Mouse (Mus musculus) frontal cortex, adult 2 months (tissue): ENCODE measurements around the gene Itga9. TPM values are rescaled to one million over a fixed set of nuclear protein-coding genes. Genes with fewer than 3 reads are reported as not detected.

ENCODE experiments used
- DNase-seq, 2 experiments: peaks; one replicate each; pipeline ENCODE4 v3.0.0; 2022; ENCODE audit warnings: low spot score in 1 of 2; ENCODE audit errors: extremely low spot score in 1 of 2
- polyA plus RNA-seq: library from polyadenylated mRNA; depleted of rRNA; stranded (reverse); fragments of >200 nt; gene quantifications from 2 replicates; pipeline ENCODE4 v1.2.3, GENCODE M21; 2012

Gene Itga9
- polyA plus RNA-seq, 1 experiment, result 2.5 TPM

DNA sequence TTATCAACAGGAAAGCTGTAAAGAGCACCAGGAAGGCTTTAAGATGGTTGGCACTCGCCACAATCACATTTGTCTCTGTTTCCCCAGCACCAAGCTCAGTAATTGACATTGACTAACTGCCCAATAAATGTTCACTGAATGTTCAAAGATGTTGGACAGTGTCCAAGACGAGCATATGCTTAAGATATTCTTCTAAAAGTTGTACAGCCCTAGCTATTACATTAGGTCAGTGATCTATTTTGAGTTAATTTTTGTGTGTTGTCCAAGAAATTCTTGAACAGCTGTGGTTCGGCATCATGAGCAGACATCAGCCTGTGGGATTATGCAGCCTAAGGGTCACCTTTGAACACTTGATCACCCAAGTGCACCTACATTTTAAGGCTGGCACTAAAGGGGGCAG is 110.9 kb downstream of the Itga9 start:
- no peak for DNase-seq

DNA sequence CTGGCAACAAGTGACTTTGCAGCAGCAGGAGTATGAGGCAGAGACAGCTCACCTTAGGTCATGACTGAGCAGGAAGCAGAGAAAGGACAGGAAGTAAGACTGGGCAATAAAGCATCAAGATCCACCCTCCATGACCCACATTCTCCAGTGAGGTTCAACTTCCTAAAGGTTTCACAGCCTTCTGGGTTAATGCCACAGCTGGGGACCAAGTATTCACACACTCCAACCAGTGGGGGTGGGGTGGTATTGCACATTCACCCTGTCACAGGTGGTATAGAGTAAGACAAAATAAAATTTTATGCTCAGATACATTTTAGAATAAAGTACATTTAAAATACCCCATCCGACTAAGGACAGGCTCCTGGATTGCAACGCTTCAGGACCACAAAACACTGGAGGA is 112.0 kb downstream of the Itga9 start:
- no peak for DNase-seq

DNA sequence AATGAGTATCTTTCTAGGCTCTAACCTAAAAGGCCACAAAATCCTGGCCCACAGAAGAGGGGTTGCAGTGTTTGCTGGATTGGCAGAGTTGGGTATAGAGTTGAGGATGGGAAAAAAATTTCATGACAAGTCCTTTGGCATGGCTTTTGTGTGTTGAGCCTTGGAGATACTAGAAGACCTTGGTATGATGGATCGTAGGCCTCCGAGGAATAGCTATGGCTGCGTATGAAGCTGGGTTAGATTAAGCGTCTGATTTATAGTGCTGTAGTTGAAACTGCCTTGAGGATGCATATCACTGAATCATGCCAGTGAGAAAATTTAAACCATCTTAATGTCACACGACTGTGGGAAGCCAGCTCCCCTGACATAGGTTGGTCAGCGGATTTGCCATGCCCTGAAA is 114.6 kb downstream of the Itga9 start:
- DNase-seq, result no peak

DNA sequence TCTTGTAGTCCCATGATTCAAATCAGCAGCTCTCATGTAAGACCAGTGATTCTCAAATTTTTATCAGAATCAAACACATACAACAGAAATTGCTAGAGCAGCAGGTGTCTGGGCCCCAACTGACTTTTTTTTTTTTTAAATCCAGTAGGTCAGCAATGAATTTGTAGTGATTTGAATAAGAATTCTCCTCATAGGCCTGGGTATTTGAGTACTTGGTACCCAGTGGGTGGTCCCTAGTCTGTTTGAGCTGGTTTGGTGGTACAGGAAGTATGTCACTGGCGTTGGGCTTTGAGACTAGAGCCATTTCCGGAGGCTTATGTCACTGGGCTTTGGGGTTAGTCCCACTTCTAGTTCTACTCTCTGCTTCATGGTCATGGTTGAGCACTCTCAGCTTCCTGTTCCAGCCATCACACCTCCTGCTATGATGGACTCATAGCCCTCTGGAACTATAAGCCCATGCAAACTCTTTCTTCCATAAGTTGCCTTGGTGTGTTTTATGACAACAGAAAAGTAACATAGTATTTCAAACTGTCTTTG is 116.4 kb downstream of the Itga9 start:
- DNase-seq, result no peak

DNA sequence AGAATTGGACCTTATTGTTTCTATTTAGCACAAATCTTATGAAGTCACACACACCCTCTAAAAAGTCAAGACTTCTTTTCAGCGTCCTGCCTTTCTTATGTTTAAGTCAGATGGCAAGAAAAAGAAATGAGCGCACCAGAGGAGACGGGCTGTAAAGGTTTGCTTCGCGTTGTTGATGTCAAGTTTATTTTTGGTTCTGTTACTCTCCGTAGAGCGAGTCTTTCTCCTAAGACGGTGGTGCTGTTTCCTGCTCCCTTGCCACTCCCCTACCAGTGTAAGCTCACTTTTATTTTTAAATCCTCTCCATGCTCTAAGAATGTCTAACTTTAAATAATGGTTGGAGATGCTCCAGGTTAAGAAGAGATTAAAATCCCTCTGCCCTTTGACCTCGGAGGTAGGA is 118.6 kb downstream of the Itga9 start:
- DNase-seq, result no peak

DNA sequence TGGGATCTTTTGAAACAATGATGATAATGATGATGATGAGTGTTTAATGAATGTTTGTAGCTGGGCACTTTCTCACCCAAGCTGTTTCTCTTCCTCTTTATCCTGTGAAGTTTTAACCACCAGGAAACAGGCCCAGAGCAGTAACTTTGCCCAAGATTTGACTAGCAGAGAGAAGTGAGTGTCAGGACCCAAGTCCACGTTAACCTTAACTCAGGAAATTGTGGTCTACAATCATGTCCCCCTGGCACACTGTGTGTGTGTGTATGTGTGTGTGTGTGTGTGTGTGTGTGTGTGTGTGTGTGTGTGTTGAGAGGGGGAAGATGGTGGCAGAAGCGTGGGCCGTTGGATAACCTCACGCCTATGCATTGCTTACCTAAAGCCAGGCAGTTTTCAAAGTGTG is 120.1 kb downstream of the Itga9 start:
- DNase-seq, result no peak

DNA sequence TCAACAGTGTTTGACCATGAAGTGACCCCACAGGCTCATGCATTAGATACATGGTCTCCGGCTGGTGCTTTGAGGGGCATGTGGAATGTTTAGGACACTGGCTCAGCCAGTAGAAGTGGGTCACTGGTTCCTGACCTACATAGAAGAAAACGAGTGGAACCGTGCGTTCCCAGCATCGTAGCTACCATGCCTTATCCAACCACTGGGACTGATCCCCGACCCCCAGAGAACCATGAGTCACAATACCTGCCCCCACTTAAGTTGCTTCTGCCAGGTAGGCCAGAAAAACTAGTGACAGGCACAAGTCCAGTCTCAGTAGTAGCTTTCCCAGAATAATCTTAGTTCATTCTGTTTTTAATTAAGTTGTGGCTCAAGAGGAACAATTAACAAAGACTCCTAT is 121.8 kb downstream of the Itga9 start:
- no peak for DNase-seq

DNA sequence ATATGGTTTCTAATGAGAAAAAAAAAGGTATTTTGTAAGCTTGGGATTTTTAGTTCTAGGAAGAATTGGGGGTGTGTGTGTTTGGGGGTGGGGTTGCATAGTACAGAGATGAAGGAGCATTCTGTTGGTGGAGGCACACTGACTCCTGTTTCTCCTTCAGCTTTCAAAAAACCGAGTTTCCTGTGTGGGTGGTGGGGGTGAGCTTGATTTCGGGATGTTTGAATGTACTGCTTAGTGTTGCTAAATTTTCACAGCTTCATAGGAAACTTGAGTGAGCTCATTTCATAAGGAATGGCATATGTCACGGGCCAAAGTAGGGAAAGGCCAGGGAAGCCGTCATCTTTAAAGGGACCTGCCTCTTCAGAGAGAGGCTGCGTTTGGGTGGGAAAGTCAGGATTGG is 122.5 kb downstream of the Itga9 start:
- DNase-seq, result peak; percentile 25 to 69

DNA sequence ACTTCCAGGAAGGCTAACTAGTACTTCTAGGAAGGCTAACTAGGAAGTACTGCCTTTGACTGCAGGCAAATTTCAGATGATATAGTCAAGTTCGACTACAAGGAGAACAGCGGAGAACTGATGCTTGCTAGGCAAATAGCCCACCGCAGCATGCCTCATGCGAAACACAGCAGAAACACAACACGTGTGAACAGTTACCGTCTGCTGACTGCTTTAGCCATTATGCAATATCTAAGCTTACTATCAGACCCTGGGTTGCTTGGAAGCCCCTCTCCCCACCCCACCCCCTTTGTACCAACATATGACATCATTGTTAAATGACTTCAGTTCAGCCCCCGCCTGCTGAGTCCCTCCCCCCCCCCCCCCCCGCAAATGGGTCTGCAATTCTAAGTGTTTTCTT is 123.7 kb downstream of the Itga9 start:
- no peak for DNase-seq

DNA sequence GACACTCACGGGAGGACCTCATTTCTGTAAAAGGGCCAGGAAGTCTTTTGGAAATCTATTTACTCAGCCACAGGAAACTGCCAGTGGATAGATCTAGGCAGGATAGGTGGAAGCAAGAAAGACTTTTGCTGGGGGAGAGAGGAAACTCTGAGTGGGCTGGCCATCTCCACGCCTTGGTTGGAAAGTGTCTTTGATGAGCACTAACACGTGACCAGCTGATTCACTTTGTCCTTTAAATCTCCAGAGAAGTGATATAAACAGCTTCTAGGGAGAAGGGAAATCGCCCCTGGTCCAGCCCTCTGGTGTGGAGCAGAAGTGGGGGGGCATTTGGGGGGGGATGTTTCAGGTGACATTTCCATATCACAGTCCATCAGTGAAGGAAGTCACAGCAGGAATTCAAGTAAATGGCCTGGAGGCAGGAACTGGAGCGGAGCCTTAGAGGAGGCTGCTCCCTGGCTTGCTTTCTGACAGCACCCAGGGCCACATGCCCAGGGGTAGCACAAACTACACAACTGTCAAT is 124.4 kb downstream of the Itga9 start:
- DNase-seq, result peak in 1 of 2 experiments; percentile 30

DNA sequence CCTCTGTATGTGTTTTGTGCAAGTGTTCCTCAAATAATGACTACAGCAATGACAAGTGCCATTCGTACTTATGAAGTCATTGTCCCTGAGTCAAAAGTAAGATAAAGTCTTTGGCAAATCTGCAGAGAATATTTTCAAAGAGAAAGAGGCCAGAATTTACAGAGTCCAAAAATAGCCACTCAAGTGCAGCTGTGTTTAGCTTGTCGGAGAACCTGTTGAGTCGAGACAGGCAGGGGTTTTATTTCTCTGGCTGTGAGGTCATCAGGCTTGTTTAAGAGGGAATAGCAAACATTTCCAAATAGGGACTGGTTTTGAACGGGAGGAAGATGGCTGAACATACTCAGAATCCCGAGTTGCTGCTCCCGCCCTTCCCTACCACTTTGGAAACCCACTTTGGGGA is 125.2 kb downstream of the Itga9 start:
- DNase-seq, result no peak

DNA sequence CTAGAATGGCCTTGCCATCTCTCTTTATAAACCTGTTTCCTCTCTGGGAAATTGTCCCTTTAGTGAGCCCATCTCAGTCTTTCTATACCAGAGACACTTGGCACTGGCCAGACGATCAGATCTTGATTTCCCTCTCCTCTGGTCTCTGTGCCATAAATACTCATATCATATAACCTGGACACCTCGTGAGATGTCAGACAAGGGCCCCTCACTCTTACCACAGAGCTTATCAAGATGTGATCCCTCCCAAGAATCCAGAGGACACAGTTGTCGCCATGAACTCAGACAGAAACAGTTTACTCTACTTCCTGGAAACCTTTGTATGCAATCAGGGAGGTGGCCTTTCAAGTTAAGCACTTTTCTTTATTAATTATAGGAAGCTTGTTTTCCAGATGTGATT is 127.1 kb downstream of the Itga9 start:
- no peak for DNase-seq

DNA sequence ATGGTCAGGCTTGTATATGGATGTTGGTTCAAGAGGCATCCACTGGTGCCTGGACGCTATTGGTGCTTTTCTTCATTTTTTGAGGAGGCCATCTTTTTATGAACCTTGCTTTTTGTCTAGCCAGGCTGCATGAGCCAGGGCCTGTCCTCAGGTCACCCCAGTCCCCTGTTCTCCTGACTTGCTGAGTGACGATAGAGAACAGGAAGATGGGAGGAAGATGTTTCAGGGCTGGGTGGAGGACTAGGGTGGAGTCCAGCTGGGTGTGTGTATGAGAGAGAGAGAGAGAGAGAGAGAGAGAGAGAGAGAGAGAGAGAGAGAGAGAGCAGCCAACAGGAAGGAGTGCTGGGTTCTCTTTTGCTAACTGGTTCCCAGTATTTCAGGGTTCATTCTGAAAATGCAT is 130.6 kb downstream of the Itga9 start:
- no peak for DNase-seq

DNA sequence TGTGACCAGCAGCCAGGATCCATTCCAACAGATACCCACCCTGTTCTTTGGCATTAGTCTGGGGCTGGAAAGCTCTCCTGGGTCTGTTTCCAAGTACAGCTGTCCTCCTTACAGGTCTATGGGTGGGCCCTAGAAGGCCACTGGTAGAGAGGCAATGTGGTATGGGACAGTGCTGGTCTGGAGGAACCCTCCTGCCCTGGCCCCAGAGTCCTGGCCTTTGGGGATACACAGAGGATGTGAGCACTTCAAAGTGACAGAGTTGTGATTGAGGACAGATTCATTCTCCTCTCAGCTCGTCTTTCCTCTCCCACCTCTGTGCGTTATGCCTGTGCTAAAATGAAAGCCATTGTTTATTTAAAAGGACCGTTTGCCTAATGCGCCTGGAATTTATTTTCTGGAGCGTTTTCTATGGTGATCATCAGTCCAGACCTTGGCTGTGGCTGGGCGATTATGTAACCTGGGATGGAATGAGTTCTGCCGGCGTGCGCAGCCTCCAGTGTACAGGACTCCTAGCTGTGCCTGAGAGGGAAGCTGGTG is 131.2 kb downstream of the Itga9 start:
- DNase-seq, result no peak

DNA sequence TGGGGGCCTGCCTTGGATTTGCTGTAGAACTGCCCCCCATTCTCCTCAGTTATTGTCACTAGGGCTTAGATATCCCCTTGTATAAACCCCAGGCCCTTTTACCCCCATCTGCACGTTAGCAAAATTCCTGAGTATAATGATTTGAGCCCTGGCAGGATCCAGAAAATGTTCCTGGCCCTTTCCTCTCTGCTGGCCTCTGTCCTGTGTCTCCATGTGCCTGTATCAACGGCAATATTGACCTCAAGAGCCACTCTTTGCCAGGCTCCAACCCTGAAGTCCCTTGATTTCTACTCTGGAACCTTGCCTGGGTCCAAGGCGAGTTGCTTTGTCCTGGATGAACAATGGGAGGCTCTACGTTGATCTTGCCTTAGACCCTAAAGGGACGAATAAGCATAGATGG is 131.8 kb downstream of the Itga9 start:
- DNase-seq, result no peak

DNA sequence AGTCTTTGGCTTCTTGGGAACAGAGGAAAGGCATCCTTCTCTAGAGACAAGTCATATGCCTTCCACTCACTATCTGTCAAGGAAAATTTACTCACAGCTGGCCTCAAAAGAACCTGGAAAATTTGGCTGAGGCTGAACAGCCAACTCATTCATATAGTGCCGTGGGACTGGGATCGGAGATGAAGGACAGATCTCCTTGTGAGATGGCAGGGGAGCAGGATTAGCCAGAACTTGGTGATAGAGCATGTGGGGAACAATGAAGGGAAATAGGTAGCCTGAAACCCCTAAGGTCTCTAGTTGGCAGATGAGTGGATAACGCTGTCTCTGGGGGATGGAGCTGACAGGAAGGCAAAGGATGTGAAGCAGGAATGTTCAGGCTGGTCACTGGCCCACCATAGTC is 132.6 kb downstream of the Itga9 start:
- DNase-seq, result no peak

DNA sequence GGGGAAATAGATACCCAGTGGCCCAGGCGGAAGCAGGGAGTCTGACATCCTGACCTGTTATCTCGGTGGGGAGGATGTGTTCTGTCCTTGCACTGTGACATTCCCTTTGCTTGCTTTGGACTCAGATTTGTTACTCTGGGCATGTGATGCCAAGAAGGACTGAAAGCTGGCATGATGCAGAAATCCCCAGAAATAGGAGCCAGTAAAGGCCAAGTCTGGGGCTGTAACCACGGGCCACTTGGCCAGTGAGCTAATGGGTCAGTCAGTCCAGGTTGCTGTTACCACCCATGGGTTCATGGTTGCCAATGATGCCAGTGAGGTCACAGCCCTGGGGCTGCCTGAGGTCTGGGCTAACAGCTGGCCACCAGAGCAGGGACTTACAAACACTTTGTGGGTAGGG is 133.2 kb downstream of the Itga9 start:
- DNase-seq, result no peak

DNA sequence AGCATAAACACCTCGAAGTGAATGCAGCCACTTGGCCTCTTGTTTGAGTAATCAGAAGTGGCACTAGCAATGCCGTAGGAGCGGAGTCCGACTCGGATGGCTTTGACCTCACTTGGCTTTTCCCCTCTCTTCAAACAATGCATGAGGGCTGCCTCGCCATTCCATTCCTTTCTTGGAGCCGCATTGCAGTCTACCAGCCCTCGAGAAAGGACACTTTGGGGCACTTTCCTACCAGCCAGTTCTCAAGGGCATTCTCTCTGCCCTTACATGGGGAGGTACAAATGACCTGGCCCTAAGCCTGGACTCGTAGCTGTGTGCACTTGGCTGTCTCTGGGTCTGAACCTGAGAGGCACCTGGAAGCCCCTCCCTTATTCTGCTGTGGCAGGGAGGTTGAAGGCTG is 134.8 kb downstream of the Itga9 start:
- DNase-seq, result no peak

DNA sequence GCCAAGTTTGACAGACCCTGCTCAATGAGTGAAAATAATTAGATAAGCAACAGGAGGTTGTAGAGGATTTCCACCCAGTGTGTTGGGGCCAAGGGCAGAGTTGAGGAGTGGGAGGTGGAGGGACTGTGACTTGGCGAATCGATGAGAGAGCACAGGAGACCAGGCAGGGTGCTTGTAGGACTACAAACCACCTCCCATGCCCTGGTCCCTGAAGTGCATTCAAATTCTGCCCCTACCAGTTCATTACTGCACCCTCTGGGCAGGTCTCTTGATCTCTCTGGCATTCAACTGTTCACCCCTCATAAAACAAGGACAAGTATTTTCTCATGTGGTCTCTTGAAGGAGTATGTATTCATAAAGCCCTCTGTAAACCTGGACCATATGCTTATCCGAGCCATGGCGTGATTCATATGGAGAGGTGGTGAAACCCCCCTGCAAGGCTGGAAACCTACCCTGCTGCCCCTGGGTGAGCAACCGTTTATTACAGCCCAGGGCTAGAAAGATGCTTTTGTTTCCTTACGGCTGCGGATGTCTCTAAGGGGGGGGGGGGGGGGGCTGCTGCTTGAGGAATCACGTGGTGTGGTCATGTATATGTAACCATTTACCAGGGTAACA is 143.0 kb downstream of the Itga9 start:
- no peak for DNase-seq

DNA sequence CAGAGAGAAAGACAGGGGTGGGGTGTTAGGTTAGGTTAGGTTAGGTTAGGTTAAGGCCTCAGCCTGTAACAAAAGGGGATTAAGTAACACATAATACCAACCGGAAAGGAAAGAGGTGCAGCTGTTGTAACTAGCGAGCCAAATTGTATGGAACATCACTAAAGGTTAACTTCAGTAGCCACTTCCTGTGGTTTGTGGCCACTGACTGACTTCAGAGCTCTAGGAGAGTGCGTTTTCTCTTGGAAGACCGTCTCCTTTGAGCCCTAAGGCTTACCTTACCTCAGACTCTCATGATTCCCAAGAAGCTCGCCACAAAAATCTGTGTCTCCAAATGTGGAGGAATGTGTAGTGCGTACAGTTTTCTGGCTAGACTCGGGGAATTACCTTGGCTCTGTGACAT is 144.3 kb downstream of the Itga9 start:
- DNase-seq, result no peak

DNA sequence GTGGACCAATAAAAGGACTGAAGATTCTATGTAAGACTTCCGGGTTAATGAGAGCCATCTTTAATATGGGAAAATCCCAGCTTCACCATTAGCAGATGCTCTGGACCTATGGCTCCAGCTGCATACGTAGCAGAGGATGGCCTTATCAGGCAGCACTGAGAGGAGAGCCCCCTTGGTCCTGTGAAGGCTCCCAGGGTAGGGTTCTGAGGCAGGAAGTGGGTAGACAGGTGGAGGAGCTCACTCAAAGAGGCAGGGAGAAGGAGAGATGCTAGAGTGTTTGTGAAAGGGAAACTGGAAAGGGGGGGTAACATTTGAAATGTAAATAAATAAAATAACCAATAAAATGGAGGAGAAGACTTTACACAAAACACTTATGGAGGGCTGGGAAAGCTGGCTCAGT is 145.9 kb downstream of the Itga9 start:
- DNase-seq, result no peak

DNA sequence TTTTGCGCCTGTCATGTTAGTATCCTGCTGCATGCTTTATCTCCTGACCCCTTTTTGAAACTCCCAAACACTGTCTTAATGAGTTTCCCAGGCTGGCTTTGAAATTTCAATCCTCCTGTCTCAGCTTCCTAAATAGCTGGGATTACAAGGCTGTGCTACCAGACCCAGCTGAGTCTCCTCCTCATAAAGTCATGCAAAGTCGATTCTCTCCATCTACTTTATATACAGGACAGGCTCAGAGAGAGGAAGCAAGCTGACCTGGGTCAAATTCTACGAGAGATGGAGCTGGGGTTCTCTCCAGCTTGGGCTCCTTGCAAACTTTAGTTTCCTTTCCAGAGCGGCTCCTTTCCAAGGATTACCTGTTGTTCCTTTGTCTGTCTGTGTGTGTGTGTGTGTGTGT is 153.0 kb downstream of the Itga9 start:
- no peak for DNase-seq
